Mouse (Mus musculus): ENCODE data around the gene Gm28043. TPM values are rescaled to one million over a fixed set of nuclear protein-coding genes. Genes with fewer than 3 reads are reported as not detected.

Gene Gm28043
- total and polyA plus RNA-seq, 3 experiments, result 3.6 to 4.2 (median 3.7) TPM

GRCm38 (mm10) chr17:29614115-29615023, at the start of gene Gm28043, which contains the start of gene Rnf8 (continued):
- no peak for TF ChIP-seq ZC3H11A (IDR thresholded peaks at IDR 0.05; ENCODE audit: low read depth, low read length)

GRCm38 (mm10) chr17:29565521-29565920, 49.2 kb upstream of the Gm28043 start:
- DNase-seq (ENCODE audit: extremely low read depth), result no peak
- no peaks in the 10 kb centered on the region for H3K9me3 ChIP-seq (replicated peaks; ENCODE audit: low read length)
- peaks cover 11 to 35% of the 10 kb centered on the region in 2 experiments for H3K4me1 ChIP-seq (ENCODE audit: control insufficient read depth in 1 of 2, insufficient read depth in 2 of 2)
- no peak overlapping the region for H3K9ac ChIP-seq (ENCODE audit: insufficient read depth, low read depth)
- no peak overlapping the region for H3K4me2 ChIP-seq (ENCODE audit: insufficient read depth, low read depth, poor library complexity, severe bottlenecking)
- H3K4me3 ChIP-seq (replicated peaks in 1 of 3; ENCODE audit: low read depth in 2 of 3, low read length in 2 of 3, poor library complexity in 1 of 3), result no peak overlapping the region
- peaks cover 36 to 67% of the 10 kb centered on the region in 2 experiments for H3K36me3 ChIP-seq (replicated peaks in 1 of 2; ENCODE audit: control insufficient read depth in 1 of 2, insufficient read depth in 1 of 2, low read length in 1 of 2)
- in situ Hi-C loops (cut with MboI; ENCODE audit: low pct_ligation_motif_present, low pct_unique_long_range_greater_than_20kb, low sequenced_read_pairs), result no loop called here
- H3K27me3 ChIP-seq (replicated peaks), result no peaks in the 10 kb centered on the region
- no peak overlapping the region for H3K27ac ChIP-seq (ENCODE audit: insufficient read depth, low read depth)
- no peaks in the 10 kb centered on the region for H3K79me2 ChIP-seq (replicated peaks; ENCODE audit: control insufficient read depth, extremely low read depth, insufficient read depth, poor library complexity, severe bottlenecking)
- dilution Hi-C loops (cut with MboI; ENCODE audit: extremely low pct_ligation_motif_present, extremely low pct_unique_long_range_greater_than_20kb, low sequenced_read_pairs), result no loop called here
- TF ChIP-seq UBTF (IDR thresholded peaks at IDR 0.05; ENCODE audit: low read depth, low read length) (no peak), RCOR1 (conservative IDR thresholded peaks at IDR 0.05; ENCODE audit: low read depth, low read length) (no peak), CHD2 (IDR thresholded peaks at IDR 0.05; ENCODE audit: low read length) (no peak), MAFK (IDR thresholded peaks at IDR 0.05; ENCODE audit: insufficient replicate concordance, low read length) (no peak), HCFC1 (IDR thresholded peaks at IDR 0.05; ENCODE audit: low read depth, low read length) (no peak), NELFE (IDR thresholded peaks at IDR 0.05; ENCODE audit: low read depth, low read length) (no peak), CHD1 (IDR thresholded peaks at IDR 0.05; ENCODE audit: low read depth, low read length) (no peak), ELF1 (IDR thresholded peaks at IDR 0.05; ENCODE audit: low read depth, low read length) (no peak), ZMIZ1 (IDR thresholded peaks at IDR 0.05; ENCODE audit: low read depth, low read length) (no peak), IRF4 (IDR thresholded peaks at IDR 0.05; ENCODE audit: low read depth, low read length) (no peak), ZKSCAN1 (IDR thresholded peaks at IDR 0.05; ENCODE audit: borderline replicate concordance, low read depth, low read length) (no peak), TCF12 (IDR thresholded peaks at IDR 0.05; ENCODE audit: low read depth, low read length) (no peak), JUND (conservative IDR thresholded peaks at IDR 0.05; ENCODE audit: low read depth, low read length) (no peak)

- TF ChIP-seq JUN (IDR thresholded peaks at IDR 0.05; ENCODE audit: insufficient read depth, low read depth, low read length), result no peak
- TF ChIP-seq ZMIZ1 (IDR thresholded peaks at IDR 0.05; ENCODE audit: low read depth, low read length), result no peak
- TF ChIP-seq PAX5 (IDR thresholded peaks at IDR 0.05; ENCODE audit: low read length), result no peak
- TF ChIP-seq USF2 (conservative IDR thresholded peaks at IDR 0.05; ENCODE audit: low read depth, low read length), result no peak
- TF ChIP-seq TBP (conservative IDR thresholded peaks at IDR 0.05; ENCODE audit: low read depth, low read length), result no peak
- TF ChIP-seq CHD2 (IDR thresholded peaks at IDR 0.05; ENCODE audit: low read length), result no peak
- TF ChIP-seq IRF4 (IDR thresholded peaks at IDR 0.05; ENCODE audit: low read depth, low read length), result no peak
- TF ChIP-seq TCF12 (IDR thresholded peaks at IDR 0.05; ENCODE audit: low read depth, low read length), result no peak
- no peak for TF ChIP-seq POLR2AphosphoS2 (IDR thresholded peaks at IDR 0.05; ENCODE audit: low read depth, low read length)
- no peak for TF ChIP-seq MAZ (IDR thresholded peaks at IDR 0.05; ENCODE audit: low read depth, low read length)
- TF ChIP-seq MAX (IDR thresholded peaks at IDR 0.05; ENCODE audit: low read length), result no peak
- TF ChIP-seq UBTF (IDR thresholded peaks at IDR 0.05; ENCODE audit: low read depth, low read length), result no peak
- TF ChIP-seq NRF1 (IDR thresholded peaks at IDR 0.05; ENCODE audit: low read depth, low read length), result no peak
- no peak for TF ChIP-seq POLR2A (IDR thresholded peaks at IDR 0.05; ENCODE audit: low read depth, low read length)
- no peak for TF ChIP-seq MYC (IDR thresholded peaks at IDR 0.05; ENCODE audit: low read depth, low read length)
- no peak for TF ChIP-seq MEF2A (IDR thresholded peaks at IDR 0.05; ENCODE audit: borderline replicate concordance, low read depth, low read length)
- no peak for TF ChIP-seq EP300 (IDR thresholded peaks at IDR 0.05; ENCODE audit: low read length)
- TF ChIP-seq HCFC1 (IDR thresholded peaks at IDR 0.05; ENCODE audit: low read depth, low read length), result no peak
- no peak for TF ChIP-seq MXI1 (IDR thresholded peaks at IDR 0.05; ENCODE audit: low read depth, low read length)
- no peak for TF ChIP-seq CHD1 (IDR thresholded peaks at IDR 0.05; ENCODE audit: low read depth, low read length)
- in situ Hi-C loops (cut with MboI; ENCODE audit: low pct_ligation_motif_present, low pct_unique_long_range_greater_than_20kb, low sequenced_read_pairs), result no loop called here
- Histone ChIP-seq H3K9me3 (replicated peaks; ENCODE audit: low read length) (no peaks in the 10 kb centered on the region), H3K79me2 (replicated peaks; ENCODE audit: control insufficient read depth, extremely low read depth, insufficient read depth, poor library complexity, severe bottlenecking) (no peaks in the 10 kb centered on the region), H3K36me3 (replicated peaks in 1 of 2; ENCODE audit: control insufficient read depth in 1 of 2, insufficient read depth in 1 of 2, low read length in 1 of 2) (peaks cover 64 to 92% of the 10 kb centered on the region in 2 experiments), H3K27ac (ENCODE audit: insufficient read depth, low read depth) (no peak overlapping the region), H3K4me3 (replicated peaks in 1 of 3; ENCODE audit: low read depth in 2 of 3, low read length in 2 of 3, poor library complexity in 1 of 3) (no peak overlapping the region), H3K27me3 (replicated peaks) (no peaks in the 10 kb centered on the region), H3K9ac (ENCODE audit: insufficient read depth, low read depth) (no peak overlapping the region), H3K4me1 (ENCODE audit: control insufficient read depth in 1 of 2, insufficient read depth in 2 of 2) (peaks cover 6 to 27% of the 10 kb centered on the region in 2 experiments), H3K4me2 (ENCODE audit: insufficient read depth, low read depth, poor library complexity, severe bottlenecking) (no peak overlapping the region)
- no peak for DNase-seq (ENCODE audit: extremely low read depth)
- dilution Hi-C loops (cut with MboI; ENCODE audit: extremely low pct_ligation_motif_present, extremely low pct_unique_long_range_greater_than_20kb, low sequenced_read_pairs), result no loop called here
These were observed 46.2 kb upstream of the Gm28043 start for GRCm38 (mm10) chr17:29568435-29568834.
